Comparison of ENCODE assay signal across 8 mouse cellular contexts in the genomic region with DNA sequence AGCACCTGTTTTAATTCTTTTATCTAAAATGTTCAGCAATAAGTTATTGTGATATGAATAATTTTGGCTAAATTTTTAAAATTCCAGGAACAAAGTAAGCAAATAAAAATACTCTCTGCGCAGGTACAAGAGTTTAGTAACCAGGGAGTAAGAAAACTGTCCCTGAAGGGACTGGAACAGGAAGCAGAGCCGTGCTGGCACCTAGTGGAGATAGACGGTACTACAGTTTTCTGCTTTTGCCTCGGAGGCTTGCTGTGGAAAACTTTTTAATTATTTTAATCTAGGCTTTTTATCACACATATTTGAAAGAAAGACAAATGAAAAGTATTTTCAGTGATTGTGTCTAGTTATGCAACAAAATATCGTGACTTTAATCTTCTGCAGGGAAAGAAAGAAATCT.
A peak's percentile ranks its signal among the peaks of the same experiment; 100 is the strongest.
DNase-seq lines count a peak whose midpoint lies in the region; ATAC-seq and TF ChIP-seq lines count a peak whose summit lies in the region.

No protein-coding gene starts in this region.

- no peak overlapping the region for H3K27ac ChIP-seq in intestine, postnatal 0 days (ENCODE audit: low read depth, low read length)
- H3K27ac ChIP-seq in intestine, embryonic 16.5 days (ENCODE audit: low read length) = no peak overlapping the region

- no peak for ATAC-seq in intestine, postnatal 0 days
- ATAC-seq in intestine, embryonic 16.5 days = no peak
- peak; percentile 65; the same call in 1 of the 2 replicates for ATAC-seq in G1E (ENCODE audit: extremely low read depth, insufficient number of reproducible peaks, low FRiP score, poor library complexity, severe bottlenecking)

- no peaks in the 10 kb centered on the region for H3K9me3 ChIP-seq in intestine, postnatal 0 days (ENCODE audit: control insufficient read depth)
- no peaks in the 10 kb centered on the region for H3K9me3 ChIP-seq in intestine, embryonic 16.5 days (ENCODE audit: control insufficient read depth, low read length)
- no peaks in the 10 kb centered on the region for H3K9me3 ChIP-seq in G1E (replicated peaks)

- DNase-seq in G1E (ENCODE audit: low spot score) = peak; percentile 56
- peak; percentile 8 for DNase-seq in brain, embryonic 18.5 days (ENCODE audit: low read depth, low spot score)
- peak; percentile 29 for DNase-seq in gastrocnemius, postnatal 14 days
- DNase-seq in layer of hippocampus, postnatal 25 days (ENCODE audit: extremely low spot score in 1 of 2, low spot score in 1 of 2) = peak; percentile 49 to 86
- DNase-seq in naive thymus-derived CD4-positive, alpha-beta T cell, adult 2 months (ENCODE audit: low read depth) = peak; percentile 22
- DNase-seq in yolk sac, embryonic 10.5 days (ENCODE audit: low spot score) = no peak

- intact Hi-C loops in gastrocnemius, postnatal 14 days (cut with DNase I; ENCODE audit: low total_unique reads) = no loop called here

- WGBS in intestine, postnatal 0 days = 8% methylated on average over 5 of the region's 5 CpGs
- WGBS in intestine, embryonic 16.5 days = 5% methylated on average over 5 of the region's 5 CpGs

- TF ChIP-seq CTCF in intestine, postnatal 0 days (IDR thresholded peaks at IDR 0.05; ENCODE audit: low read depth) = peak; percentile 91
- TF ChIP-seq CTCF in G1E (IDR thresholded peaks at IDR 0.05; ENCODE audit: low read depth, low read length) = peak; percentile 81

- 0 out of 2 replicates have a peak, but pooled peaks cover 7% of the 10 kb centered on the region for H3K27me3 ChIP-seq in intestine, postnatal 0 days (replicated peaks; ENCODE audit: control insufficient read depth, insufficient read depth, low read length)
- H3K27me3 ChIP-seq in intestine, embryonic 16.5 days (replicated peaks; ENCODE audit: control insufficient read depth, insufficient read depth, low read length) = no peaks in the 10 kb centered on the region
- no peaks in the 10 kb centered on the region for H3K27me3 ChIP-seq in G1E (ENCODE audit: insufficient read depth, low read length)

- H3K4me2 ChIP-seq in intestine, postnatal 0 days (replicated peaks; ENCODE audit: low read depth) = no peak overlapping the region
- H3K4me2 ChIP-seq in intestine, embryonic 16.5 days (ENCODE audit: low read depth, low read length) = no peak overlapping the region

- no peaks in the 10 kb centered on the region for H3K4me1 ChIP-seq in intestine, postnatal 0 days (replicated peaks; ENCODE audit: control insufficient read depth, insufficient read depth, low read length)
- H3K4me1 ChIP-seq in intestine, embryonic 16.5 days (ENCODE audit: control insufficient read depth, insufficient read depth, low read length) = no peaks in the 10 kb centered on the region
- no peaks in the 10 kb centered on the region for H3K4me1 ChIP-seq in G1E (ENCODE audit: insufficient read depth, low read depth, low read length)

- H3K4me3 ChIP-seq in intestine, postnatal 0 days (ENCODE audit: low read depth, low read length) = no peak overlapping the region
- no peak overlapping the region for H3K4me3 ChIP-seq in intestine, embryonic 16.5 days (ENCODE audit: low read length)
- no peak overlapping the region for H3K4me3 ChIP-seq in G1E (ENCODE audit: low read depth, low read length)

- no peaks in the 10 kb centered on the region for H3K36me3 ChIP-seq in intestine, postnatal 0 days (ENCODE audit: control insufficient read depth, insufficient read depth)
- H3K36me3 ChIP-seq in intestine, embryonic 16.5 days (ENCODE audit: control insufficient read depth, insufficient read depth, low read length) = no peaks in the 10 kb centered on the region
- H3K36me3 ChIP-seq in G1E (replicated peaks) = no peaks in the 10 kb centered on the region

- no peak overlapping the region for H3K9ac ChIP-seq in intestine, postnatal 0 days (ENCODE audit: low read depth, low read length)
- no peak overlapping the region for H3K9ac ChIP-seq in intestine, embryonic 16.5 days (ENCODE audit: low read depth, low read length)
